17 mouse cellular contexts compared by ENCODE assay signal in the genomic region with DNA sequence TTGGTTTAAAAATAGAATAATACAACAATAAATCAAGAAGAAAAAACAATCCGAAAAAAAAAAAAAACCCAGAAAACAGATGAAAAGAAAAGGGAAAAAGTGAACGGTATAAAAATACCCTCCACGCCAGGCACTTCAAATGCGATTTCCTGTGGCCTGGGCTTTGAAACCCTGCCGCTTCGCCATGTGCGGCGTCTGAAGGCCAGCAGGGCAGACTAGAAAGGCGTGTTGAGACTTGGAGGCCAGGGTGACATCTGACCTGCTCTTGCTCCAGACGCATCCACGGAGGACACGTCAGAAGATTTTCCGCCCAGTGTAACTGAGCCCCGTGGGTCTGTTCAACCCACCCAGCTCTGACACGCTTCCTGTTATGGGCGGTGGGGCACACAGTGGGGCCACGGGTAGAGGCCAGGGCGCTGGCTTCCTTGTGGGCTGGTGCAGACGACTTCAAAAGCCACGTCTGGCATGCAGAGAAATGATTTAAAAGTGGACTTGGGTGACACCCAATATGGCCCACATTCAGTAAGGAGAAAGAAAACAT. TPM values are rescaled to one million over a fixed set of nuclear protein-coding genes. Genes with fewer than 3 reads are reported as not detected.
A peak's percentile ranks its signal among the peaks of the same experiment; 100 is the strongest.
DNase-seq lines count a peak whose midpoint lies in the region; ATAC-seq lines count a peak whose summit lies in the region.
"Had no signal": no experiment of that assay in that cellular context is flagged by ENCODE, and none has a peak within 500 bp of the region (broad histone marks: within the 10 kb centered on the region; RNA-seq: fewer than 3 reads in every experiment).

No protein-coding gene starts in this region.

- 30% methylated on average over 20 of the region's 20 CpGs for WGBS in embryonic facial prominence, embryonic 14.5 days

- H3K4me2 ChIP-seq in embryonic facial prominence, embryonic 14.5 days (ENCODE audit: low read depth, low read length) = no peak overlapping the region
- H3K4me2 ChIP-seq: midbrain, embryonic 13.5 days had no signal

- ATAC-seq in embryonic facial prominence, embryonic 14.5 days (ENCODE audit: low read depth) = 0 out of 2 replicates have a peak, but pooled peaks have one; percentile 55
- ATAC-seq in megakaryocyte, adult 5-6 weeks (ENCODE audit: poor library complexity, severe bottlenecking) = no peak
- ATAC-seq: intestine, embryonic 16.5 days; midbrain, embryonic 13.5 days had no signal

- H3K4me3 ChIP-seq in embryonic facial prominence, embryonic 14.5 days (ENCODE audit: low read depth, low read length) = no peak overlapping the region
- H3K4me3 ChIP-seq: erythroblast, embryonic 14.5 days; midbrain, embryonic 13.5 days had no signal

- no peaks in the 10 kb centered on the region for H3K9me3 ChIP-seq in embryonic facial prominence, embryonic 14.5 days (ENCODE audit: control insufficient read depth, low read length)
- H3K9me3 ChIP-seq: midbrain, embryonic 13.5 days had no signal

- peaks cover 9% of the 10 kb centered on the region for H3K4me1 ChIP-seq in embryonic facial prominence, embryonic 14.5 days (ENCODE audit: control insufficient read depth, insufficient read depth, low read length)
- H3K4me1 ChIP-seq: midbrain, embryonic 13.5 days had no signal

- no peaks in the 10 kb centered on the region for H3K36me3 ChIP-seq in embryonic facial prominence, embryonic 14.5 days (ENCODE audit: control insufficient read depth, insufficient read depth, low read length)
- H3K36me3 ChIP-seq: midbrain, embryonic 13.5 days had no signal

- H3K27me3 ChIP-seq in embryonic facial prominence, embryonic 14.5 days (replicated peaks; ENCODE audit: control insufficient read depth, insufficient read depth, low read length) = no peaks in the 10 kb centered on the region
- H3K27me3 ChIP-seq: midbrain, embryonic 13.5 days had no signal

- H3K9ac ChIP-seq in embryonic facial prominence, embryonic 14.5 days (ENCODE audit: low read depth, low read length) = no peak overlapping the region
- H3K9ac ChIP-seq: midbrain, embryonic 13.5 days had no signal

- peak overlapping the region; percentile 61 for H3K27ac ChIP-seq in embryonic facial prominence, embryonic 14.5 days (replicated peaks; ENCODE audit: low read depth, low read length)
- H3K27ac ChIP-seq: midbrain, embryonic 13.5 days had no signal

- peak; percentile 24 to 32 for DNase-seq in kidney, postnatal 4 days
- DNase-seq in kidney, postnatal 10 days = no peak
- DNase-seq in adrenal gland, postnatal 25 days = peak; percentile 20
- peak; percentile 42 for DNase-seq in embryonic facial prominence, embryonic 14.5 days (ENCODE audit: low spot score)
- DNase-seq in lung, postnatal 10 days = peak; percentile 57
- DNase-seq in testis, postnatal 14 days (ENCODE audit: low spot score) = no peak
- DNase-seq: cerebellum, adult 9-10 months; heart, adult 18-20 months; heart, postnatal 4 days had no signal

RNA-seq across cellular contexts. Expression of gene Smim23, which starts 22.3 kb away (rescaled TPM):
- total RNA-seq in adrenal gland, postnatal 25 days (2021) = not detected in 2 replicates
- polyA plus RNA-seq in embryonic facial prominence, embryonic 14.5 days (2014; fragmentation: Nextera tagmentation; extraction: Ambion mirVana) = not detected in 2 replicates
- not detected in 2 replicates for total RNA-seq in megakaryocyte, adult 5-6 weeks (2015)
- not detected in 2 replicates for total RNA-seq in megakaryocyte, adult 5-6 weeks (2017)
- total RNA-seq: heart, adult 18-20 months; heart, postnatal 4 days; left cerebral cortex, adult 8-10 months had no signal
- polyA plus RNA-seq: erythroblast, embryonic 14.5 days; frontal cortex, adult 2 months; intestine, embryonic 16.5 days; liver, embryonic 16.5 days; midbrain, embryonic 13.5 days; neural tube, embryonic 11.5 days had no signal

Comparison
In these comparisons a context has a peak if more than half of its experiments do, and no peak if none do; other contexts are left out.
1. DNase-seq: peak in kidney, postnatal 4 days (2 of 2), adrenal gland, postnatal 25 days (single experiment), embryonic facial prominence, embryonic 14.5 days (single experiment) and lung, postnatal 10 days (single experiment); none in kidney, postnatal 10 days (single experiment) and testis, postnatal 14 days (single experiment).